Mouse (Mus musculus) granulocyte monocyte progenitor cell, adult 5-6 weeks (primary cell): ENCODE measurements around the gene Glyr1. TPM values are rescaled to one million over a fixed set of nuclear protein-coding genes. Genes with fewer than 3 reads are reported as not detected.

Source experiments
- ATAC-seq: replicated peaks from 2 replicates; pipeline ENCODE4 v1.8.0; 2016; ENCODE audit warnings: mild to moderate bottlenecking, moderate TSS enrichment, inconsistent platforms; ENCODE audit not compliant: poor library complexity, severe bottlenecking
- total RNA-seq, 2 experiments: library from RNA; stranded (forward) in 1 of 2; stranded (reverse) in 1 of 2; fragments of 200-712, 200-1000 nt in 1 of 2; fragments of >200 nt in 1 of 2; fragmentation: Nextera tagmentation in 1 of 2; gene quantifications; 2 replicates each; pipeline ENCODE4 v1.2.3; 2014 to 2017

Glyr1 gene
- total RNA-seq, 2 experiments from 2014 or later, result 97.4 to 105 TPM

DNA sequence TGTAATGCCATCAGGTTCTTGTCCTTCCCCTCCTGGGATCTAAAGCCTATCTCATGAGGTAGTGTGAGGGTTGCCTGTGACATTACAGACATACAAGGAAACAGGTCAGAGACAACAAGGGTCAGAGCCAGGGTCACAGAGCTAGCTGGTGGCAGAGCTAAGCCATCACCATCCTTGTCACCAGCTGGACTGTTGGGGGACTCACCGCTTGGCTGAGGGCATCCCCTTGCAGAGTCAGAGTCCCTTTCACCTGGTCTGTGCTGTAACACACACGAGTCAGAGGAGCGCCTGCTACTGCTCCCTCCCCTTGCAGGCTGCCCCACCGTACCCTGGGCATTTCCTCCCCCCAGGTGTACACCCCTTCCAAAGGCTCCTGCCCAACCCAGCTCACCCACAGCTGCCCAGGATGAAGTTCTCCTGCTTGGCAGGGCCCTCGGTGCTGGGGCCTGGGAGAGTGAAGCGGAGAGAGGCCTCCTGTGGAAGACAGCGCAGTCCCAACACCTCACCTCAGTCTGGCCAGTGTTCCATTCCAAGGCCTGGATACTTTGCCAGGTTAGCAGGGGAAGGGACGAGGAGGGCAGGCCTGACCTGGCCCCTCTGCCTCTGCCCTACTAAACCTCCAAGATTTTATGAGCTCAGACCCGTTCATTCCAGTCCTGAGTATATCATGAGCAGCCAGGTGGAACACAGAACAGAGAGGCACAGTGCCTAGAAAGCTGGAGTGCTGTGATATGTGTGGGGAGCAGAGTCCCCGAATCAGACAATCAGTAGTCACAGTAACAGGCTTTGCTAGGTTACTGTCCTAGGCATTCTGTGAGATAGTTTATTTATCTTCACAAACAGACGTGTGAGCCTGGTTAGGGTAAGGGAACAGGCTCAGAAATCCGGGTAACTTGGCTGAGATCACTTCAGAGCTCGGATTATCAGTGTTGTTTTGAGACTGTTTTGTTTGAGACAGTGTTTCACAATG, 37.3 kb downstream of the Glyr1 start:
- no peak for ATAC-seq

GRCm38 (mm10) chr16:5011285-5011684, 38.4 kb downstream of the Glyr1 start:
- ATAC-seq, result peak; percentile 49

- ATAC-seq, result no peak
These were observed 39.2 kb downstream of the Glyr1 start for GRCm38 (mm10) chr16:5010371-5010935.

DNA sequence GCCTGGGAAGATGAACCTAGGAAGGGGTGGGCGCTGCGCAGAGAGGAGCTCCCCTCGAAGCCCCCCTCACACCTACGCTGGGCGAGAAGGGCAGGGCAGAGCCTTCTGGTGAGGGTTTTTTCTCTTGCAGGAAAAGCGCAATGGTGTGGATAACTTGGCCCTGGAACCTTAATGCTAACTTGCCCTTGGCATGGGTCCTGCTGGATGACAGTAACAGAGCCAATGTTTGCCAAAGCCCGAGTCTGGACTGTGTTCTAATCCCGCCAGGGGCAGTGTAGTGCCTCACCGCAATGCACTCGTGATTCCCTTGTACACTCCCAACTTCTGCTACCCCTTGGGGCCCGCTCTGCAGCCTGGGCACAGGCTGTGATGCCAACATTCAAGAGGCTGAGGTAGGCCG, 41.6 kb downstream of the Glyr1 start:
- no peak for ATAC-seq

DNA sequence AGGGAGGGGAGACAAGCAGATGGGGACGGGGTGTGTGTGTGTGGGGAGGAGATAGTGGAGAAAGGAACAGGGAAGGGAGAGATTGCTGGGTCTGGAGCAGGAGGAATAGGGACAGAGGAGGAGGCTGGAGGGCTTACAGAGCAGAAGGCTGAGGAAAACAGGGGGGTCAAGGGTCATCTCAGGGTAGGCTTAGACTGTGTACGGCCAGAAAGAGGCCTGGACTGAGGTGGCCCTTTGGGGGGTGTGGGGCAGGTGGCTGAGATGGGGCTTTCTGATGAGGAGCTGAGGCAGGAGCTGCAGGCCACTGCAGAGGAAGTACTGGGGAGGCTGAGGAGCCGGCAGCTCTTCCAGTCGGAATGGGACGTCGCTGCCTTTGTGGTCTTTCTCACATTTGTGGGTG, 42.2 kb downstream of the Glyr1 start:
- no peak for ATAC-seq

DNA sequence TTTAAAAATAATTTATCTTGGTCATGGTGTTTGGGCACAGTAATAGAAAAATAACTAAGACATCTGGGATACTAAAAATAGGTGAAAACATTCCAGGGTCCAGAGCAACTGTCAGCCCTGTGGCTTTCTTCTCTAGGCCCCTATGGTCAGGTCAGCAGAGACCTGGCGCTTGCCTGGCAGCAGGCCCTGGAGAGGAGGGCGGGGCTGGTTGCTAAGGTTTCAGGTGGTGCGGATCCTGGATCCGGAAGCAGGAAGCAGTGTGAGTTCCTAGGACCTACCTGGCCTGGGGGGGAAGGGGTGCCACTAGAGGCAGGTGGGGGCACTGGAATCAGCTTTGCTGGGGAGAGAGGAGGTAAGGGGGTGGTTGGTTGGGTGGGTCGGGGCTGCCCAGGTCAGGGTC, 42.6 kb downstream of the Glyr1 start, which contains the start of gene Smim22:
Smim22 (plus strand) TSS at position 222 of the 400 bp plus-strand sequence.
- ATAC-seq, result no peak

GRCm38 (mm10) chr16:5000611-5001010, 49.1 kb downstream of the Glyr1 start:
- ATAC-seq, result no peak

- no peak for ATAC-seq
These were observed 50.7 kb downstream of the Glyr1 start for GRCm38 (mm10) chr16:4998984-4999383.

GRCm38 (mm10) chr16:4997553-4997952, 52.1 kb downstream of the Glyr1 start, which contains the start of gene Sept12:
Gene Sept12 (minus strand): TSS chr16:4997852.
- ATAC-seq, result no peak

DNA sequence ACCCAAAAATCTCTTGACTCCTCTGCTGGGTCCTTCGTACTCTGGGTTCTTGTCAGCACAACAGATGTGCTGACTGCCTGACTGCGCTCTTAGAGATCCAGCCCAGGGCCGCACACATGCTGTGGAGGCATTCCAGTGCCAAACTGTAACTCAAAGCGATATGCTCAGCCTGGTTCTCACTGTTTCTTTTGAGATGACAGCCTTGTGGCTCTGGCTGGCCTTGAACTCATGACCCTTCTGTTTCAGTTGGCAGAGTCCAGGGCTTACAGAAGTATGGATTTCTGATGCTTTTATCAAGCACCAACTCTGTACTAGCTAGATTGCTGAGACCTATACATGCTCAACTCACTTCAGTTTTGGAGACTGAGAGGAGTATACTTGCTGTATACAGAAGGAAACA, 56.4 kb downstream of the Glyr1 start:
- ATAC-seq, result no peak

GRCm38 (mm10) chr16:4984717-4985116, 64.9 kb downstream of the Glyr1 start:
- ATAC-seq, result no peak

DNA sequence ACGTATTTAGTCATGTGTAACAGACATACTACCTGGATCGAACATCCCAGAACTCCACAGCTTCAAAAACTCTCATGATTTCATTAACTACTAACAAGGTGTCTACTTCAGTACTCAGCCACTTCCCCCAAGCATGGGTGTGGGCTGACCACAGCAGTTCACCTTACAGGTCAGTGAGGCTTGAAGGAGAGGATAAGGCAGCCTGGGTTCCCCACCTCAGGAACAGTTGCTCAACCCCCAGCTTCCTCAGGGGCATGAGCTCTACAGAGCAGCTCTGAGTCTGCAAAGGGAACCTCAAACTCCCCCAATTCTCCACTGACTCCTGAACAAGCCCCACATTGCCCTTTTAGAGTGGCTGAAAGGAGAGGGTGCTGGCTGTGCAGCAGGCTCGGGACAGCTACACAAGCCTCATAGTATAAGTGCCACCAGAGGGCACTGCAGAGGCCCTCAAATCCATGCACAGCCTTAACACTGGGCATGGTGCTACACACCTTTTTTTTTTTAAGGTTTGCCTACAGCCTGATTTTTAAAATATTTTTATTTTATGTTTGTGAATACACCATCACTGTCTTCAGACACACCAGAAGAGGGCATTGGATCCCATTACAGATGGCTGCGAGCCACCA, 69.8 kb downstream of the Glyr1 start:
- peak; percentile 83 for ATAC-seq

GRCm38 (mm10) chr16:4978275-4979051, 71.2 kb downstream of the Glyr1 start:
- ATAC-seq, result no peak

DNA sequence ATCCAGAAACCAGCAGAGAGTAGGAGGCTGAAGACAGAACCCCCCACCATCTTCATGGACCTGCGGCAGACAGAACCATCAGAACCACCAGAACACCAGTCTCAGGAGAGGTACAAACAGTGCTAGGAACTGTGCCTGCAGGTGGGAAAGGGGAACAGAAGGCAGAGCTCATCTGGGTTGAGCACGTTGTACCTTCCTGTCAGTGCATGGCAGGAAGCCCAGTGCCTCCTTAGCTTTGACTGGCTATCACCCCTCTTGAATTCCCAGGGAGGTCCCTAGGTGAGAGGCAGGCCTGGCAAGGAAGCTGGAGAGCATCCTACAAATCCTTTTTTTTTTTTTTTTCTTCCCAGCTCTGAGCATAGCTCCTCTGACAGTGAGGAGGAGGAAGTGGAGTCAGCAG, 73.5 kb downstream of the Glyr1 start:
- no peak for ATAC-seq

DNA sequence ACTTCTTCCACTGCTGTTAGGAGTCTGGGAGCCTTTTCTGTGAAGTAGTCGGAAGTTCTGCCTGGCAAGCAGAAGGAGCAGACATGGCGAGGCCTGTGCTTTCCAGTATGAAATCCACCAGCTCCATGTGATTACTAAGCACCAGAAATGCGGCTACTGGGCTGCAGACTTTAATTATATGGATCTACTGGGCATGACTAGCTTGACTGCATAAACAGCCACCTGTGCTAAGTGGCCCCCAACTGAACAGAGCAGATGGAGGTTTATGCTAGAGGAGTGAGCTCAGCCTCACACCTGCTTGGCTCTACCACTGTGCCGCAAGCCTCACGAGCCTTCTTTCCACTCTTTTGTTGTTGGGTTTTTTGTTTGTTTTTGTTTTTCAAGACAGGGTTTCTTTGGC, 75.1 kb downstream of the Glyr1 start:
- ATAC-seq, result no peak

- ATAC-seq, result no peak
These were observed 78.0 kb downstream of the Glyr1 start for GRCm38 (mm10) chr16:4971626-4972025.

DNA sequence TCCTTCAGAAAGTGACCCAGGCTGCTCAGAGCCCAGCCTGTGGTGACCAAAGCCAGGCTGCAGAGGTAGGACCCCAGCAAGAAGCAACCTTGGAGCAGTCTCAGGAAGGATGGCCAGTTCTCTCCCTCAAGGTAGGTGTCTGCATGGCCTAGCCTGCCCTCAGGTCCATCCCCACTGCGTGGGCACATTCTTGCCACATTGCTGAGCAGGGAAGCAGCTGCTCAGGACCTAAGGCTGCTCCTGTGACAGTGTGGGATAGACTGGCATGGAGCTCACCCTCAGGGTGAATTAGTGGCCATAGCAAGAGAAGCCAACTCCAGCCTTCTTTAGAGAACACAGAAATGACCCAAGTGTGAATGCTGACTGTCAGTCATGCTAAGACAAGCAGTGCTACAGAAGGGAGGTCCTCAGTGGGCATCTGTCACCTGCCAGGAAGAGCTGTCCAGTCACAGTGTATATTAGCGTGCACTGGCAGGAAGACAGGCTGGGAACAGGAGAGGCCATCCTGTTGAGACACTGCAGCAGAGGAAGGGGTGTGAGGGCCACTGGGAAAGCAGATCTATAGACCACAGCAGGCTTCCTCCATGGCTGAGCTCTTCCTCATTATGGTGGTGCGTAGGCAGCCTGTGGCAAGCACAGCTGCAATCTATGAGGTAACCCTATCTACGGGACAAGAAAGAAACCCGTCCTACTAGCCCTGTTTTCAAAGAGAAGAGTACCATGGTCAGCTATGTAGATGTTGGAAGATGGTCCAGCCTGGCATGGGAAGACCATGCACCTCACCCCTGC, 80.4 kb downstream of the Glyr1 start:
- ATAC-seq, result peak; percentile 93

DNA sequence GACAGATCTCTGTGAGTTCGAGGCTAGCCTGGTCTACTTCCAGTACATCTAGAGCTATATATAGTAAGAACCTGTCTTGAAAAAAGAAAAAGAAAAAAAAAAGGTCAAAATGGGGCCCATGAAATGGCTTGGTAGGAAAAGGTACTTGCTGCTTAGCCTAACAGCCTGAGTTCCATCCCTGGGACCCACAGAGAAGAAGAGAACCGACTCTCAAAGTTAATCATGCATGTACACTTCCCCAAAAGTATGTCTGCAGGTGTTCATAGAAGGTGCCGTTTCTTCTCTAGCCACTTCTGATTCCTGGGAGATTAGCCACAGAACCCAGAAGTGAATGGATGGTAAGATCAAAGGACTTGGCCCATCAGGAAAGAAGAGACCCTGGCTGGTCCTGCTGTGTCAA, 81.2 kb downstream of the Glyr1 start:
- no peak for ATAC-seq

DNA sequence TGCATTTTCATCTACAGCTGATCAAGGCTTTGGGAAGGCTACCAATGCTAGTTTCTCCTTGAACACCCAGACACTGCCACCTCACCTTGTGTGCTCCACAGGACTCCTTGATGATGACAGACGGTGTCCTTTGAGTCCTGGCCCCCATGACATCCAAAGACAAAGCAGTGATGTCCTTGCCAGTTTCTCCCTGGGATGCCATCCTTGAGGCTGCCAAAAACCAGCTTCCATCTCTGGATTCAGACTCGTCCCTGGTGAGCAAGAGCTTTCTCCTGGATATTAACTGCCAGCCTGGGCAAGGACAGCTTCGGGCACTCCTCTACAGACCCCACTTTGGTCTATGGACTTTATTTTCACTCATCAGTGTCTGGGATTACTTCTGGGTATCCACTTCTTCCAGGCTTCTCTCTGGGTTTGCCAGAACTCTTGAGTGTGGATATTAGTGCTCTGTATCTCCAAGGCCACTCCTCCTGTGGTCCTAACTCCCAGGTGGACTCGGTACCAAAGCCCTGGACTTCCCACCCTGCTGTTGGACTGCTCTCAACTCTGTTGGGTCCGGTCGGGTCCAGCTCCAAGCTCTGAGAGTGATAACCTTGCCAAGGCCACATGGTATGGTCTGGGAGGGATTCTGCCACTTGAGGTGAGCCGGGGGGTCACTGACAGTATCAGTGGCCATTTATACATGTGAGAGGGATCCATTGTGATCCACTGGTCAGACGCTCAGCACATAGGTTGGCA, 84.1 kb downstream of the Glyr1 start:
- ATAC-seq, result no peak
